Mouse (Mus musculus): ENCODE measurements at regions not wholly inside any gene's neighbourhood (a gene's known extent, or its start where the extent isn't known, plus 50 kb on each side); places are given as distances from the start of the nearest gene placed in this dataset.
A peak's percentile ranks its signal among the peaks of the same experiment; 100 is the strongest.

- DNase-seq (ENCODE audit: low spot score in 2 of 2), result no peak
Observed at GRCm38 (mm10) chr14:102882281-102882680, 100.2 kb downstream of the Kctd12 start.

GRCm38 (mm10) chr14:102880658-102881083 is 101.8 kb downstream of the Kctd12 start:
- DNase-seq (ENCODE audit: low spot score in 2 of 2), result no peak

GRCm38 (mm10) chr14:102878572-102878971 is 103.9 kb downstream of the Kctd12 start:
- no peak for DNase-seq (ENCODE audit: low spot score in 2 of 2)

- DNase-seq (ENCODE audit: low spot score in 2 of 2), result no peak
Observed at GRCm38 (mm10) chr14:102868160-102868559, 114.3 kb downstream of the Kctd12 start.

- no peak for DNase-seq (ENCODE audit: low spot score in 2 of 2)
Observed at GRCm38 (mm10) chr14:102867697-102868096, 114.7 kb downstream of the Kctd12 start.

- no peak for DNase-seq (ENCODE audit: low spot score in 2 of 2)
Observed at GRCm38 (mm10) chr14:102866511-102866910, 115.9 kb downstream of the Kctd12 start.

GRCm38 (mm10) chr14:102861694-102862093 is 120.7 kb downstream of the Kctd12 start:
- no peak for DNase-seq (ENCODE audit: low spot score in 2 of 2)

- DNase-seq (ENCODE audit: low spot score in 2 of 2), result no peak
Observed at GRCm38 (mm10) chr14:102859361-102859871, 123.0 kb downstream of the Kctd12 start.

GRCm38 (mm10) chr14:102855264-102855840 is 127.1 kb downstream of the Kctd12 start:
- DNase-seq (ENCODE audit: low spot score in 2 of 2), result no peak

GRCm38 (mm10) chr14:102843700-102844099 is 138.7 kb downstream of the Kctd12 start:
- no peak for DNase-seq (ENCODE audit: low spot score in 2 of 2)

GRCm38 (mm10) chr14:102837602-102838001 is 144.8 kb downstream of the Kctd12 start:
- DNase-seq (ENCODE audit: low spot score in 2 of 2), result no peak

GRCm38 (mm10) chr14:102835118-102835769 is 147.2 kb downstream of the Kctd12 start:
- DNase-seq (ENCODE audit: low spot score in 2 of 2), result no peak

- DNase-seq (ENCODE audit: low spot score in 2 of 2), result no peak
Observed at GRCm38 (mm10) chr14:102828442-102828841, 154.0 kb downstream of the Kctd12 start.

- no peak for DNase-seq (ENCODE audit: low spot score in 2 of 2)
Observed at GRCm38 (mm10) chr14:102827756-102828384, 154.6 kb downstream of the Kctd12 start.

GRCm38 (mm10) chr14:102825525-102825924 is 156.9 kb downstream of the Kctd12 start:
- no peak for DNase-seq (ENCODE audit: low spot score in 2 of 2)

GRCm38 (mm10) chr14:102820663-102821062 is 161.8 kb downstream of the Kctd12 start:
- DNase-seq (ENCODE audit: low spot score in 2 of 2), result no peak

- DNase-seq (ENCODE audit: low spot score in 2 of 2), result no peak
Observed at GRCm38 (mm10) chr14:102811678-102812081, 170.8 kb downstream of the Kctd12 start.

- DNase-seq (ENCODE audit: low spot score in 2 of 2), result no peak
Observed at GRCm38 (mm10) chr14:102811022-102811421, 171.4 kb downstream of the Kctd12 start.

GRCm38 (mm10) chr14:102810121-102810921 is 172.1 kb downstream of the Kctd12 start:
- DNase-seq (ENCODE audit: low spot score in 2 of 2), result peak in 1 of 2 experiments; percentile 28

- no peak for DNase-seq (ENCODE audit: low spot score in 2 of 2)
Observed at GRCm38 (mm10) chr14:102805936-102806923, 176.2 kb downstream of the Kctd12 start.

GRCm38 (mm10) chr14:102795676-102796075 is 186.8 kb downstream of the Kctd12 start:
- DNase-seq (ENCODE audit: low spot score in 2 of 2), result no peak
